Mouse (Mus musculus) olfactory bulb, adult 2 months (tissue): ENCODE data around the gene Sox5.

Source experiments
- CTCF ChIP-seq: fragments of 200-500 bp; IDR thresholded peaks from 2 replicates; pipeline ENCODE4 v1.5.1; 2012; ENCODE audit warnings: low read depth, mild to moderate bottlenecking, low read length, moderate library complexity; ENCODE audit not compliant: insufficient read depth
- POLR2A ChIP-seq: fragments of 200-500 bp; IDR thresholded peaks from 2 replicates; pipeline ENCODE4 v1.6.1; 2012; ENCODE audit warnings: mild to moderate bottlenecking, low read depth, low read length, moderate library complexity; ENCODE audit not compliant: insufficient read depth

DNA sequence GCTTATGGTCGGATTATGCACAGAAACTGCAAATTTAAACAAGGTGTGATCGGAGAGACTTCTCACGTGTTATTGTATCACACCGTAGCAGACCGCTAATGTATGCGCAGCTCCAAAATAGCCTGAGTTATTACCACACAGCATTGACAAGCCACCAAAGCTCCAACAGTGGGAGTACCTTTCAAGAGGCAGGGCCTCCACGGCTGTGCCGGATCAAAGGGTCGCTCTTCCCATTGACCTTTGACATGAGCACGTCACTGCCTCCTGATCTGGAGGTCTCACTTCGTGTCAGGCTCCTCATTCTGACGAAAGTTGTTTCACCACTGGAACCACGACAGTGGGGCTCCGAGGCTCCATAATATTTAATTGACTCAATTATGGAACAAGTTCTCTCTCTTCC, 24.4 kb downstream of the Sox5 start:
- no peak for TF ChIP-seq CTCF
- TF ChIP-seq POLR2A, result no peak
